Mouse (Mus musculus) heart, adult 2 months (tissue): ENCODE results near the gene Igf1.

Source experiments
- CTCF ChIP-seq: fragments of 200-600 bp; IDR thresholded peaks from 2 replicates; pipeline ENCODE4 v1.8.1; 2022; ENCODE audit warnings: antibody characterized with exemption, mild to moderate bottlenecking, moderate library complexity
- EP300 ChIP-seq: fragments of 200-500 bp; IDR thresholded peaks from 2 replicates; pipeline ENCODE4 v1.6.1; 2011; ENCODE audit warnings: low read depth, low read length, control low read depth; ENCODE audit not compliant: insufficient read depth
- POLR2A ChIP-seq: fragments of 200-500 bp; IDR thresholded peaks from 2 replicates; pipeline ENCODE4 v1.6.1; 2011; ENCODE audit warnings: mild to moderate bottlenecking, low read depth, low read length, control low read depth; ENCODE audit not compliant: insufficient read depth

DNA sequence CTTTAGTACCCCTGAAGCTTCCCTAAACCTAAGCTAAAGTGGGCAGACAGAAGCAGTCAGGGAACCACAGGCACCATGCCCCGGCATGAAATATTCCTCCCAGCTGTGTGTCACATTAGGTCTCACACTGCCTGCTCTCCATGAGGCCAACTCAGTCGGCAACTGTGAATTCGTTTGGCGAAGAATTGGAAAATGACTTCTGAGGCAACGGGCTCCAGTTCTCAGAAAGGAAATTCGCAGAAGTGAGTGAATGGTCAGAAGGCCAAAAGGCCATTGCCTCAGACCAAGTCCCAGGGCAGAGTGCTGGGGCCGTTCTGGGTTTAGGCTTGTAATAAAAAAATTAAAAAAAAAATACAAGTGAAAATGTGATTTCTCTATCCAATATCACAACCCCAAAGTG, 43.9 kb downstream of the Igf1 start:
- TF ChIP-seq EP300: no peak
- no peak for TF ChIP-seq CTCF
- TF ChIP-seq POLR2A: no peak
